Mouse (Mus musculus) small intestine, adult 2 months (tissue): ENCODE results near the gene Pdzd11. TPM values are rescaled to one million over a fixed set of nuclear protein-coding genes. Genes with fewer than 3 reads are reported as not detected.
A peak's percentile ranks its signal among the peaks of the same experiment; 100 is the strongest.

Experiments used
- H3K27ac ChIP-seq: fragments of 200-500 bp; 2 replicates; pipeline ENCODE4 v1.5.1; 2012; ENCODE audit warnings: low read depth, low read length, control low read depth, inconsistent platforms; ENCODE audit not compliant: insufficient read depth
- H3K27me3 ChIP-seq: fragments of 200-500 bp; 2 replicates; pipeline ENCODE4 v1.6.1; 2012; ENCODE audit warnings: mild to moderate bottlenecking, moderate library complexity, low read length, inconsistent platforms; ENCODE audit not compliant: control insufficient read depth, insufficient read depth
- H3K36me3 ChIP-seq: fragments of 200-500 bp; 2 replicates; pipeline ENCODE4 v1.6.1; 2012; ENCODE audit warnings: mild to moderate bottlenecking, low read length, control low read depth, inconsistent platforms; ENCODE audit not compliant: control insufficient read depth, insufficient read depth
- H3K4me1 ChIP-seq: fragments of 200-500 bp; 2 replicates; pipeline ENCODE4 v1.6.1; 2012; ENCODE audit warnings: low read length, inconsistent platforms, mixed read lengths; ENCODE audit not compliant: control insufficient read depth, insufficient read depth, insufficient read length
- H3K4me3 ChIP-seq: fragments of 200-500 bp; 2 replicates; pipeline ENCODE4 v1.5.1; 2012; ENCODE audit warnings: low read depth, mild to moderate bottlenecking, control low read depth, inconsistent platforms, low read length, moderate library complexity
- CTCF ChIP-seq: fragments of 200-500 bp; IDR thresholded peaks from 2 replicates; pipeline ENCODE4 v1.5.1; 2012; ENCODE audit warnings: low read depth, mild to moderate bottlenecking, control low read depth, inconsistent platforms, low read length, moderate library complexity, mixed read lengths; ENCODE audit not compliant: insufficient replicate concordance, insufficient read length; ENCODE audit errors: extremely low read depth
- POLR2A ChIP-seq: fragments of 200-500 bp; IDR thresholded peaks from 2 replicates; pipeline ENCODE4 v1.6.1; 2012; ENCODE audit warnings: low read depth, mild to moderate bottlenecking, control low read depth, inconsistent platforms, low read length, moderate library complexity
- WGBS: fragments of 180-500 bp; shearing (Covaris S2); methylation state at CpG from one replicate; pipeline ENCODE4 v1.1.7; 2018; 5-methylcytosine and 5-hydroxymethylcytosine counted together
- polyA plus RNA-seq: library from polyadenylated mRNA; depleted of rRNA; stranded (reverse); fragments of >200 nt; gene quantifications from 2 replicates; pipeline ENCODE4 v1.2.3, GENCODE M21; 2012; rRNA removed

Gene Pdzd11
- polyA plus RNA-seq, 1 experiment: 10.7 TPM

GRCm38 (mm10) chrX:100624242-100624641, 2.1 kb downstream of the Pdzd11 start:
- no peak overlapping the region for H3K27ac ChIP-seq
- WGBS: 94% methylated on average over 4 of the region's 4 CpGs
- peaks cover 10% of the 10 kb centered on the region for H3K36me3 ChIP-seq
- TF ChIP-seq POLR2A: no peak
- no peak for TF ChIP-seq CTCF
- no peaks in the 10 kb centered on the region for H3K27me3 ChIP-seq
- no peak overlapping the region for H3K4me3 ChIP-seq
- H3K4me1 ChIP-seq: no peaks in the 10 kb centered on the region

DNA sequence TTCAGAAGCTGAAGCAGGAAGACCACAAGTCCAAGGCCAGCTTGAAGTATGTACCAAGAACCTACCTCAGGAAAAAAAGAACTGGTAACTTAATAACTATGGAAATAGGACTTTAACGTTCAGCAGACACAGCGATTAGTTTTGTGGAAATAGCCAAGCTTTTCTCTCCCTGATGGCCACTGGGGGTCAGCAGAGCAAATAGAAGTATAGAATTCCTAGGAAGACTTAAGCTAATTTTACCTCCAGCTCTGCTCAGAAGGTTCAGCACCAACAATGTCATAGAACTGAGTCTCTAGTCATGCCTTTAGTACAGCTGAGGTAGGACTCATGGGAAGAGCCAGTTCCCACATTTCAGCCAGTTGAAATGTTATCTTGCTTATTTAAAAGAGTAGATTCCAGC, 5.0 kb downstream of the Pdzd11 start:
- Histone ChIP-seq H3K4me3 (no peak overlapping the region), H3K4me1 (peaks cover 7% of the 10 kb centered on the region; the same call in 1 of the 2 replicates), H3K27ac (no peak overlapping the region), H3K27me3 (no peaks in the 10 kb centered on the region), H3K36me3 (peaks cover 10% of the 10 kb centered on the region)
- WGBS: 62% methylated on average over 2 of the region's 2 CpGs
- TF ChIP-seq CTCF: no peak
- no peak for TF ChIP-seq POLR2A

DNA sequence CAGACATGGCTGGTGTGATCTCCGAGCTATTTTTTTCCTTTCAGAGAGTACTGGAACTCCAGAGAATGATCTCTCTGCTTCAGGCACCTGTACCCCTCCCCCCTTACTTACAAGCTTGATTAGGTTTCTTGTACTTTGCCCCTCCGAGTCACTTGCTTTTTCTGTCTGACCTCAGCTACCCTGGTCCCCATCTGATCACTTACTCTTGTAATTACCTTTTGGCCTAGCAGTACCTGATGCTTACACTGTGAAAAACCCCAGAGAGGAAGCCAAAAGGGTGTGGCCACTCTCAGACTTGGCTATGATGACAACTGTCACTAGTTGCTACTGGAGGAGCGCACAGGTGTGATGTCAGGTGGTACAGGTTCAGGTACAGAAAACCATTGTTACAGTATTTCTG, 7.9 kb downstream of the Pdzd11 start:
- H3K27ac ChIP-seq: no peak overlapping the region; the same call in 1 of the 2 replicates
- WGBS: 22% methylated on average over 3 of the region's 3 CpGs
- H3K4me3 ChIP-seq: no peak overlapping the region
- no peak for TF ChIP-seq POLR2A
- no peak for TF ChIP-seq CTCF
- no peaks in the 10 kb centered on the region for H3K27me3 ChIP-seq
- peaks cover 7% of the 10 kb centered on the region; the same call in 1 of the 2 replicates for H3K4me1 ChIP-seq
- peaks cover 5% of the 10 kb centered on the region for H3K36me3 ChIP-seq

GRCm38 (mm10) chrX:100605314-100605713, 21.1 kb downstream of the Pdzd11 start, which contains the start of gene Arr3:
Gene Arr3, plus strand, starts transcription at chrX:100605497.
- H3K4me1 ChIP-seq: no peaks in the 10 kb centered on the region
- WGBS: 88% methylated on average over 1 of the region's 1 CpGs

DNA sequence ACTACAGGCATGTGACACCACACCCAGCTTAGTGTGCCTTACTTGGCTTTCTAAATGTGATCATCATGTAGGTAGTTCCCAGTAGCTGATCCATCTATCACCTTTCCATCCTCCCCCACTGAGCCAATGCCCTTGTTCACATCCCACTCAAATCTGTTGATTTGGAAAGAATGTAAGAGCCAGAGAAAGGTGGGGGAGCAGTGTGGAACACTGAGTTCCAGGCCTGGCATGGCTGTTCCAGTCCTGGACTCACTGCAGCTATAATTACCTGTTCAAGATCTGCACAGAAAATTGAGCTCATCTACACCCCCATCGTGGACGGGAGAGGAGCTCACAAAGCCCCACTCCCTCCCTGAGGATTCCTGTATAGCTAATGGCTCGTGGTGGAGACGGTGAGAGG, 26.6 kb downstream of the Pdzd11 start:
- Histone ChIP-seq H3K36me3 (no peaks in the 10 kb centered on the region), H3K27ac (no peak overlapping the region), H3K4me3 (no peak overlapping the region), H3K4me1 (no peaks in the 10 kb centered on the region), H3K27me3 (no peaks in the 10 kb centered on the region)
- WGBS: 63% methylated on average over 4 of the region's 4 CpGs
- no peak for TF ChIP-seq POLR2A
- no peak for TF ChIP-seq CTCF

More at GRCm38 (mm10) chrX:100605314-100605713, 21.1 kb downstream of the Pdzd11 start, which contains the start of gene Arr3:
- Histone ChIP-seq H3K36me3 (no peaks in the 10 kb centered on the region), H3K27me3 (no peaks in the 10 kb centered on the region), H3K4me3 (no peak within 1 kb of the TSS), H3K27ac (no peak within 1 kb of the TSS)
- TF ChIP-seq POLR2A (no peak), CTCF (no peak)

GRCm38 (mm10) chrX:100597439-100597838, 28.9 kb downstream of the Pdzd11 start:
- 30% methylated on average over 5 of the region's 5 CpGs for WGBS
- TF ChIP-seq POLR2A: no peak
- peak; percentile 28; the same call in 1 of the 2 replicates for TF ChIP-seq CTCF
- no peaks in the 10 kb centered on the region for H3K4me1 ChIP-seq
- no peaks in the 10 kb centered on the region for H3K27me3 ChIP-seq
- H3K4me3 ChIP-seq: no peak overlapping the region
- no peak overlapping the region for H3K27ac ChIP-seq
- H3K36me3 ChIP-seq: no peaks in the 10 kb centered on the region

DNA sequence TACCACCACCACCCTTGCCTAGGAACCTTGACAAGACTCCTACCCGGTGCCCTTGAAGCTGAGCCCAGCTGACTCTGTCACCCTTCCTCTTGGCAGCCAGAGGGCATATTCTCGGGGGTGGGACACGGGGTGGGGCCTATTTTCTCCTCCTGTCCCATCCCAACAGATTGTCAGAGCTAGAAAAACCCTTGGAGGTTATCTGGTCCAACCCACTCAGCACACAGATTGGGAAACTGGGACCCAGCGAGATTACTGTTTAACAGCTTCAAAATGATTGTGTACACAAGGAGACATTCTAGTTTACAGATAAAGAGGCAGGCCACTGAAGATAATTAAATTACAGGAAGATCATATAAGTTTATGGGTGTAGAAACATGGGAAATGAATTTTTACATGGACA, 31.6 kb downstream of the Pdzd11 start, which contains the start of gene P2ry4:
TSS of gene P2ry4 (minus strand) at position 79 of the 400 bp plus-strand sequence.
- H3K4me3 ChIP-seq: no peak within 1 kb of the TSS
- TF ChIP-seq POLR2A: no peak
- no peak for TF ChIP-seq CTCF
- H3K27me3 ChIP-seq: no peaks in the 10 kb centered on the region
- no peaks in the 10 kb centered on the region for H3K4me1 ChIP-seq
- 25% methylated on average over 4 of the region's 4 CpGs for WGBS
- H3K36me3 ChIP-seq: no peaks in the 10 kb centered on the region
- no peak within 1 kb of the TSS for H3K27ac ChIP-seq

Other genes with a start within 250 kb of the Pdzd11 start
- gene Otud6a, start 197.6 kb downstream of the Pdzd11 start, polyA plus RNA-seq: not detected in 2 replicates
- gene Awat2, start 183.9 kb downstream of the Pdzd11 start, polyA plus RNA-seq: 0.25 and 0.27 TPM in 2 replicates
- 5.7 and 11.1 TPM in 2 replicates for gene Igbp1, start 132.3 kb downstream of the Pdzd11 start, polyA plus RNA-seq
- not detected in 2 replicates for gene Dgat2l6, start 101.7 kb downstream of the Pdzd11 start, polyA plus RNA-seq
- not detected in 2 replicates for gene Awat1, start 54.3 kb downstream of the Pdzd11 start, polyA plus RNA-seq
- 7.6 TPM in 1 of 2 replicates, not detected in the other for gene P2ry4, start 31.7 kb downstream of the Pdzd11 start, polyA plus RNA-seq
- gene Arr3, start 21.1 kb downstream of the Pdzd11 start, polyA plus RNA-seq: not detected in 2 replicates
- 0.61 and 1.2 TPM in 2 replicates for gene Kif4, start 831 bp downstream of the Pdzd11 start, polyA plus RNA-seq
- gene Gdpd2, start 103.3 kb upstream of the Pdzd11 start, polyA plus RNA-seq: 21.2 and 61.2 TPM in 2 replicates
- gene Dlg3, start 141.2 kb upstream of the Pdzd11 start, polyA plus RNA-seq: 10.7 and 28.8 TPM in 2 replicates